In genomic region chr14:108912021-108912875, GRCm38 (mm10) we compare ENCODE assay signal across 9 mouse cellular contexts. TPM values are rescaled to one million over a fixed set of nuclear protein-coding genes. Genes with fewer than 3 reads are reported as not detected.
DNase-seq lines count a peak whose midpoint lies in the region; ATAC-seq and TF ChIP-seq lines count a peak whose summit lies in the region.
"Had no signal": no experiment of that assay in that cellular context is flagged by ENCODE, and none has a peak within 500 bp of the region (broad histone marks: within the 10 kb centered on the region; RNA-seq: fewer than 3 reads in every experiment).

No protein-coding gene starts in this region.

- no peak for TF ChIP-seq CTCF in layer of hippocampus, adult 2 months (conservative IDR thresholded peaks at IDR 0.05)

- H3K9ac ChIP-seq in heart, embryonic 12.5 days = no peak overlapping the region
- peak overlapping the region; percentile 86 for H3K9ac ChIP-seq in midbrain, embryonic 13.5 days (replicated peaks)

- peak overlapping the region; percentile 47 for H3K4me3 ChIP-seq in heart, embryonic 12.5 days
- peak overlapping the region; percentile 76 for H3K4me3 ChIP-seq in layer of hippocampus, adult 2 months
- H3K4me3 ChIP-seq in midbrain, embryonic 13.5 days (replicated peaks) = peak overlapping the region; percentile 68

- ATAC-seq in heart, embryonic 12.5 days (ENCODE audit: insufficient number of reproducible peaks, low FRiP score) = no peak
- peak; percentile 35 for ATAC-seq in midbrain, embryonic 13.5 days

- H3K27ac ChIP-seq in heart, embryonic 12.5 days (ENCODE audit: poor library complexity, severe bottlenecking) = no peak overlapping the region
- peak overlapping the region; percentile 97 for H3K27ac ChIP-seq in layer of hippocampus, adult 2 months
- peak overlapping the region; percentile 94 for H3K27ac ChIP-seq in midbrain, embryonic 13.5 days

- H3K27me3 ChIP-seq in heart, embryonic 12.5 days (replicated peaks) = peaks cover 41% of the 10 kb centered on the region
- H3K27me3 ChIP-seq in midbrain, embryonic 13.5 days = no peaks in the 10 kb centered on the region

- H3K36me3 ChIP-seq in heart, embryonic 12.5 days = no peaks in the 10 kb centered on the region
- no peaks in the 10 kb centered on the region for H3K36me3 ChIP-seq in midbrain, embryonic 13.5 days

- no peaks in the 10 kb centered on the region for H3K9me3 ChIP-seq in heart, embryonic 12.5 days (replicated peaks)
- H3K9me3 ChIP-seq in midbrain, embryonic 13.5 days = no peaks in the 10 kb centered on the region

- peak overlapping the region; percentile 77 for H3K4me2 ChIP-seq in heart, embryonic 12.5 days
- peak overlapping the region; percentile 91 for H3K4me2 ChIP-seq in midbrain, embryonic 13.5 days (replicated peaks)

- WGBS in heart, embryonic 12.5 days = 4% methylated on average over 24 of the region's 24 CpGs
- WGBS in midbrain, embryonic 13.5 days = 1% methylated on average over 24 of the region's 24 CpGs

- no peak for DNase-seq in heart, postnatal 10 days
- DNase-seq in embryo, embryonic 10 days (ENCODE audit: low spot score) = peak; percentile 17
- peak; percentile 7 for DNase-seq in heart, postnatal 4 days
- peak; percentile 45 to 50 for DNase-seq in layer of hippocampus, adult 2 months (ENCODE audit: low spot score in 2 of 2)
- DNase-seq in urinary bladder, postnatal 14 days (ENCODE audit: low spot score) = no peak
- DNase-seq in adrenal gland, postnatal 25 days = no peak

- intact Hi-C loops in heart, postnatal 10 days (cut with DNase I) = no loop called here

- H3K4me1 ChIP-seq in heart, embryonic 12.5 days (replicated peaks) = peaks cover 30% of the 10 kb centered on the region
- H3K4me1 ChIP-seq in midbrain, embryonic 13.5 days (replicated peaks) = peaks cover 31% of the 10 kb centered on the region

RNA-seq across cellular contexts. Expression of gene Slitrk1, which starts 1.7 kb away (rescaled TPM):
- polyA plus RNA-seq in heart, embryonic 12.5 days (2016; fragmentation: Nextera tagmentation; extraction: Ambion mirVana) = 0.13 and 0.15 TPM in 2 replicates
- not detected for total RNA-seq in heart, postnatal 10 days (2021)
- not detected for total RNA-seq in heart, postnatal 4 days (2021)
- 10 to 100 TPM; 59.6 to 61.4 TPM for total RNA-seq in layer of hippocampus, adult 2 months (2021)
- 22.9 and 23.7 TPM in 2 replicates for polyA plus RNA-seq in midbrain, embryonic 13.5 days (2015; fragmentation: Nextera tagmentation; extraction: Ambion mirVana)
- total RNA-seq in adrenal gland, postnatal 25 days (2021) = 0.95 and 1.6 TPM in 2 replicates
- total RNA-seq: common myeloid progenitor, adult 5-6 weeks had no signal

Comparison
In these comparisons a context has a peak if more than half of its experiments do, and no peak if none do; other contexts are left out.
1. DNase-seq: peak in embryo, embryonic 10 days (single experiment), heart, postnatal 4 days (single experiment) and layer of hippocampus, adult 2 months (2 of 2); none in heart, postnatal 10 days (0 of 2), urinary bladder, postnatal 14 days (single experiment) and adrenal gland, postnatal 25 days (single experiment).
2. RNA of gene Slitrk1, which starts 1.7 kb away (total RNA-seq): 59.6 to 61.4 TPM in layer of hippocampus, adult 2 months; 0.95 to 1.6 TPM in adrenal gland, postnatal 25 days, not detected in heart, postnatal 10 days and not detected in heart, postnatal 4 days; every median in the first group is over 10 times any median in the second.
3. Peak in every context shown above with its lines, with median percentiles within 50 percentile points of each other: H3K4me3 ChIP-seq.